Mouse (Mus musculus): ENCODE data around the gene Bmp7. TPM values are rescaled to one million over a fixed set of nuclear protein-coding genes. Genes with fewer than 3 reads are reported as not detected.

The Bmp7 gene
- total RNA-seq, 2 experiments from 2014 or later = 1.1 to 1.2 TPM

GRCm38 (mm10) chr2:172914018-172914417, 26.1 kb downstream of the Bmp7 start:
- DNase-seq = peak; percentile 18 to 22
- intact Hi-C loops (cut with DNase I) = no loop called here

DNA sequence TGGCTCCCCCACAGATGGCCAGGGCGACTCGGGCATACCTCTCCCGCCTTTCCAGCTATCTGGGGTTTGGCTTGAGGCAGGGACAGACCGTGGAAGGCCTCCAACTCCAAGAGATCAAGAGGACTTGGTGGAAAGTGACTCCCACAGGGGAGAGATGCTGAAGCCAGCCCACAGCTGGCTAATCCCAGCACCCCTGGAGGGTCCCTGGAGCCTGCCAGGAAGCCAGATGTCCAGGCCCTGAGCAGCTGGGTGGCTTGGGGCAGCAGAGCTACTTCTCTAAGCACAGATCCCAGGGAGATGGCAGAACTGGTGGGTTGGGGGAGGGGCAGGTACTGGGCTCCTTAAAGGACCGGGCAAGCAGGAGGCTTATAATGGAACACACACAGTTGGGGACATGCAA, 28.4 kb downstream of the Bmp7 start:
- peak; percentile 5 to 7 for DNase-seq
- intact Hi-C loops (cut with DNase I) = no loop called here

GRCm38 (mm10) chr2:172911157-172911556, 29.0 kb downstream of the Bmp7 start:
- DNase-seq = peak; percentile 11 to 12
- intact Hi-C loops (cut with DNase I) = no loop called here

DNA sequence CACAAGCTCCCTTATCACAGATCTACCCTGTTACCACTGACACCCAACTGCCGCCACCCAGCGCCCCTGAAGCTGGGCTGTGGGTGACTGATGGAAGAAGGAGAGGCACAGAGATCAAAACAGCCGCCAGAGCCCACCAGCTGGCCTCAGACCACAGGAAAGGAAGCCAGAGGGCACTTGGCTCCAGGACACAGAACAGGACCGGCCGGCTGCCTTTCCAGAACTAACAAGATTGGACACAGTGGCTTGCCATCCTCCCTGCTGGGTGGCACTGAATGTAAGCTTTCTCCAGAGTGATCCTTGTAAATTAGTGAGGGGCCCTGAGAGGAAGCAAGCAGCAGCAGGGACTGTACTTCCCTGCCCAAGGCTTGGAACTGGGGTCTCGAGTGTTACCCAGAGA, 30.7 kb downstream of the Bmp7 start:
- no peak for DNase-seq
- intact Hi-C loops (cut with DNase I) = no loop called here

GRCm38 (mm10) chr2:172906146-172906545, 34.0 kb downstream of the Bmp7 start:
- DNase-seq = no peak
- intact Hi-C loops (cut with DNase I) = no loop called here

DNA sequence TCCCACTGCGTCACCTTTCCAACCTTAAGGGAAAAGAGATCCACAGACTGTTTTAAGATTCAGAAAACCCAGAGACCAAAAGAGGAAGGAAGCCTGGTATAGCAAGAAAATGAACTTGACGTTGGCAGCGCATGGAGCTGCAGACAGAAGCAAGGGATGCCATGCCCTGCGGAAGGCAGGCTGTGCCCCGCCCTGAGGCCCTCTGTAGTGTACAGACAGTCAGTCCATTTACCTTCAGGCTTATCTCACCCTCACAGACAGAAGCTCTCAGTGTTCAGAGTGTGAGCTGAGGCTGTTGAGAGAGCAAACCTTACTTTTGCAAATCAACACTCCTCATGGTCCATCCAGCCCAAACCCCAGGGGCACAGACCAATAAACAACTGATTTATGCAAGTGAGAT, 35.1 kb downstream of the Bmp7 start:
- DNase-seq = no peak
- intact Hi-C loops (cut with DNase I) = no loop called here

GRCm38 (mm10) chr2:172904614-172905013, 35.5 kb downstream of the Bmp7 start:
- intact Hi-C loops (cut with DNase I) = no loop called here
- DNase-seq = no peak

GRCm38 (mm10) chr2:172903523-172903922, 36.6 kb downstream of the Bmp7 start:
- intact Hi-C loops (cut with DNase I) = no loop called here
- no peak for DNase-seq

- no peak for DNase-seq
- intact Hi-C loops (cut with DNase I) = no loop called here
Observed at GRCm38 (mm10) chr2:172900954-172901701, 39.0 kb downstream of the Bmp7 start.

- intact Hi-C loops (cut with DNase I) = no loop called here
- DNase-seq = no peak
Observed at GRCm38 (mm10) chr2:172889756-172890443, 50.2 kb downstream of the Bmp7 start.

DNA sequence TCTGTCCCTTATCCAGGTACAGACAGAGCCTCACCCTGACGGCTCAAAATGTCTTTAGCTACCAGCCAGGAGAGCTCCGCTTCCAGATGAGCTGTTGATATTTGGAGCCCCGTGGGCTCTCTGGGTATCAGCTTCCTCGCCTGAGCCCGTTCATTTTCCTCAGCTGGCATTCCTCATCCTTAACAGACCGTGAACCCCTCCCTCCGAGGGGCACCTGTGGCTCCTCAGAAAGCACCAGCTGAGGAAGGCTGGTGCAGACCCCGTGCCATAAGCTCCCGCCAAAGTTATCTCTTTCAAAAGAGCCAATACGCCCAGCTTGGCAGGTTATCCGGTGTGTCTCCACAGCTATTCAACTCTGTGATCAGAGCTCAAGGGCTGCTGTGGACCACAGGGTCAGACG, 50.9 kb downstream of the Bmp7 start:
- DNase-seq = no peak
- intact Hi-C loops (cut with DNase I) = no loop called here

- intact Hi-C loops (cut with DNase I) = no loop called here
- DNase-seq = no peak
Observed at GRCm38 (mm10) chr2:172888147-172888546, 52.0 kb downstream of the Bmp7 start.

DNA sequence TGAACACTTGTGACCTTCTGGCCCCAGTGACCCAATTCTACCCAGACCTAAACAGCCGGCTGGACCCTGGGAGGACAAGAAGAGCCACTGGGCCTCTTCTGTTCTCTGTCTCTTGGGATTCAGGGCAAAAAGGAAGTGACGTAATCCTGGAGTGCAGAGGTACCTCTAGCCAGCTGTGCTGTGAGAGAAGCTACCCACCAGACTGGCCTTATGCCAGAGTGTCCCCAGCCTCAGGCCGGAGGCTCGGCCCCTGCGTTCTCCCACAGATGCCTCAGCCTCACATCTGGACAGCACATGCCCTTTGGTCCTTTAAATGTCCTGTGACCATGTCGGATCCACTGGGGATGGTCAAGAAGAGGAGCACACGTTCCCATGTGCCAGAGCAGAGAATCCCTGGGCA, 54.3 kb downstream of the Bmp7 start:
- DNase-seq = no peak
- intact Hi-C loops (cut with DNase I) = no loop called here

DNA sequence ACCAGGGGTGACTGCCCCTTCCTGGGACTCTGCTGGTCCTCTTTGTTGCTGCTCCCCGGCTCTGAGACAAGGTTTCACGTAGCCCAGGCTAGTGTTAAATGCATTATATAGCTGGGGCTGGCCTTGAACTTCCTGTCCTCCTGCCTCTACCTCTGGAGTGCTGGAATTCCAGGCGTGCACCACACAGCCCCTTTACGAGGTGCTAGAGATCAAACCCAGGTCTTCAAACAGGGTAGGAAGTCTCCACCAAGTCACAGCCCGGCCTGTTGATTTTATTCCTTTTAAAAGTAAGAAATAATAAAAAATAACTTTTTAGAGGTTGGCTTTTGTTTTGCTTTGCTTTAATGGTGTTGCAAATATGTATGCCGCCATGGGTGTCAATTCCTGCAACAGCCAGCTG, 55.5 kb downstream of the Bmp7 start:
- intact Hi-C loops (cut with DNase I) = no loop called here
- no peak for DNase-seq

DNA sequence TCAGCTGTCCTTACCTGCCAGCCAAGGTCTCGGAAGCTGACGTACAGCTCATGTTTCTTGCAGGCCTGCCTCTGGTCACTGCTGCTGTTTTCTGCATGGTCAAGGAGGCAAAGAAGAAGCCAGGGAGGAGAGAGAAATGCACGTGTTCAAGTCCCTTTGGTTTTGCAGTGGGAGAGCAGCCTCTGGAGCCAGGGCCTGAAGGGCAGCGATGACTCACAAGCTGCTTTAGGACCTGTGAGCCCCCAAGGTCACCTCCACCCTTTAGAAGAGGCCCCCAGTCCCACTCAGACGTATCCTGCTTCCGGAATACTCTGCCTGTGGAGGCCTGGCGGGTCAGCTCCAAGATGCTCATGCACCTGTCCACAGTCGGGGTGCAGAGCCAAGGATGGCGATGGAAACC, 64.9 kb downstream of the Bmp7 start:
- intact Hi-C loops (cut with DNase I) = no loop called here
- DNase-seq = no peak

DNA sequence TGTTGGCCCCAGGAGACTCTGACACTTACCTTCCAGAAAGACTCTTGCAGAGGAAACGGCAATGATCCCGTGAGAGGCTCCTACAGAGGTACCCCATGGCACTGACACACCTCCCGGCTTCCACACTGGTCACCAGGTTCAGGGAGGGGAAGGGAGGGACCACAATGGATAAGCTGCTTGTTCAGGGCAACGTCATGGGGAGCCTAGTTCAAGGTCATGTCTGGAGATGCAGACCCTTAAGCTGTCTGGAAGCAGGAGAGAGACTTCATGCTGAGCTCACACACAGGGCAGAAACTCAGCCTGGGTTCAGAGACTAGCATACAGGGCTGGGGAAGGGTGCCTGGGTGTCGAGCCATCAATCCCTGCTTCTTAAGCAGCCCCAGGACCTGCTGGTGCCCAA, 73.8 kb downstream of the Bmp7 start:
- intact Hi-C loops (cut with DNase I) = no loop called here
- no peak for DNase-seq

- DNase-seq = no peak
- intact Hi-C loops (cut with DNase I) = no loop called here
Observed at GRCm38 (mm10) chr2:172865165-172865564, 75.0 kb downstream of the Bmp7 start.

- intact Hi-C loops (cut with DNase I) = no loop called here
- DNase-seq = no peak
Observed at GRCm38 (mm10) chr2:172864566-172864965, 75.6 kb downstream of the Bmp7 start.

DNA sequence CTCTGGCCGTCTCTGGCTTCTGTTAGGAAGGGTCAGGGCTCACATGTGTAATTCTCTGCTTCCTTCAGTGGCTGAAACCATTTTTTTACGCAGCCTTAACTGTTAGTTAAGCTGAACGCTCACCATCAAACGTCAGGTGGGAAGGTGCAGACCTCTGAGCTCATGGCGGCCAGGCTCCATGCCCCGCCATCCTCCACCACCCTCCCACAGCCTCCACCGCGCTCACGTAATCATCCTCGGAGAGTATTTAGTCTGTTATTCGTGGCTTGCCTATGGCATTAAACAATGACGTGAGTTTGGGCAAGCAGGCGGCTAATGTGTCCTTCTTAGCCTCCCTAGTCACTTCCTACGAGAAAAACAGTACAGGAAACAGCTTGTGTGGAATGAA, 76.7 kb downstream of the Bmp7 start:
- no peak for DNase-seq
- intact Hi-C loops (cut with DNase I) = no loop called here

GRCm38 (mm10) chr2:172862850-172863468, 77.2 kb downstream of the Bmp7 start:
- intact Hi-C loops (cut with DNase I) = no loop called here
- peak; percentile 21 to 23 for DNase-seq

DNA sequence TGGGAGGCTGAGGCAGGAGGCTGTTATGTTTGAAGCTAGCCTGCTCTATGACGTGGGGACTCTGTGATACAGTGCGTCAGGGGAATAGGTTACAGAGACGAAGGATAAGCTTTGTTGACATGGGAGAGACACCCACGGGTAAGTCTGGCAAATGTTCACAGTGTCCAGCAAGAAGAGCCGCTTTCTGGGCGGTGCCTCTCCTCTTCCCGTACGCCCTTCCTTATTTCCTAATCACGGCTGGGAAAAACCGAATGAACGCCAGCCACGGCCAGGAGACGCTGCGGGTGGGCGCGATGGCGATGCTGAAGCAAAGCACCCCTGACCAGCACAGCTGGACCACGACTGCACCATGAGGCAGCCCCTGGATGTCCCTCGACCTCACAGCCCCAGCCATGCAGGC, 77.7 kb downstream of the Bmp7 start:
- peak in 1 of 2 experiments; percentile 5 for DNase-seq
- intact Hi-C loops (cut with DNase I) = no loop called here

DNA sequence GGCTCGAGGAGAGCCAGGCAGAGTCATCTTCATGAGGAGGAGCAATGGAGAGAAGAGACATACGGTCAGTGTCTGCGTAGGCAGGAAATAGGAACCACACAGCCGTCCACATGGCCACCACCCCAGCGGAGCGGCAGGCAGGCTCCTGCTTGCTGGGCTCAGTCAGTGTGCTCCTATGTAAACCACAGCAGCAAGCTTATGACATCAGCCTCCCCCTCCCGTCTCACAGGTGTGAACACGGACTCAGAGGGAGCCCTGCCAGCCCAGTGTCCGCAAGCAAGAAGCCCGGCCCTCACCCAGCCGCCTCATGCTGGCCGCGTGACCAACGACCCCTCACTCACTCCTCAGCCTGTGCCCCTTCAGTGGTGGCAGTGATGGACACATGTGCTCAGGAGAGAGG, 78.5 kb downstream of the Bmp7 start:
- intact Hi-C loops (cut with DNase I) = no loop called here
- no peak for DNase-seq

All from heart, postnatal 36 days (tissue).